Mouse (Mus musculus) stomach, postnatal 0 days (tissue): ENCODE data around the gene Chchd6.

ENCODE experiments used
- CTCF ChIP-seq: IDR thresholded peaks from 2 replicates; pipeline ENCODE4 v1.5.1; 2016; ENCODE audit warnings: antibody characterized with exemption, low read depth, mild to moderate bottlenecking, moderate library complexity
- EP300 ChIP-seq: optimal IDR thresholded peaks from 2 replicates; pipeline ENCODE3; 2016; ENCODE audit warnings: antibody characterized with exemption

DNA sequence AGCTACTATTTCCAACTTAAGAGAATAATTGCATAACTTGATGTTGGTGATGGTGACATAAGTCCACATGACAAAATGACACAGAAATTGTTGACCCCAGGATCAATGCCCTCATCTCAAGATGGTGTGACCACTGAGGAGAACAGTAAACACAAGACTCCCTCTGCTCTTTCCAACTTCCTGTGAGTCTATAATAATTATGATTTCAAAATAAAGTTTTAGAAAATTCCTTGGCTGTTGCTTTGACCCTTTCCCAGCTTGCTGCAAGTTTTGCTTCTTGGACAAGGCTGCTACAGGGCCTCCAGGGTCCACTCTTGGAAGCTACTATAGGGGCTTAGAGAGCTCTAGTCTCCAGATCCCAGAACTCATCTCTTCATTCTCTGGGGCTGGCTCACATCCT is 226.6 kb downstream of the Chchd6 start:
- TF ChIP-seq CTCF: no peak
- no peak for TF ChIP-seq EP300
